Mouse (Mus musculus) E14TG2a.4 (cell line): Measurements from ENCODE around the gene Tex52.

ENCODE experiments used
- CTCF ChIP-seq: conservative IDR thresholded peaks from 2 replicates; pipeline ENCODE4 v1.5.1; 2014; ENCODE audit warnings: low read length
- POU5F1 ChIP-seq: IDR thresholded peaks from 2 replicates; pipeline ENCODE4 v1.6.1; 2014; ENCODE audit warnings: low read length, borderline replicate concordance

- TF ChIP-seq CTCF = no peak
- no peak for TF ChIP-seq POU5F1
Observed at GRCm38 (mm10) chr6:128345623-128346022, 29.6 kb upstream of the Tex52 start.
